In the genomic region with DNA sequence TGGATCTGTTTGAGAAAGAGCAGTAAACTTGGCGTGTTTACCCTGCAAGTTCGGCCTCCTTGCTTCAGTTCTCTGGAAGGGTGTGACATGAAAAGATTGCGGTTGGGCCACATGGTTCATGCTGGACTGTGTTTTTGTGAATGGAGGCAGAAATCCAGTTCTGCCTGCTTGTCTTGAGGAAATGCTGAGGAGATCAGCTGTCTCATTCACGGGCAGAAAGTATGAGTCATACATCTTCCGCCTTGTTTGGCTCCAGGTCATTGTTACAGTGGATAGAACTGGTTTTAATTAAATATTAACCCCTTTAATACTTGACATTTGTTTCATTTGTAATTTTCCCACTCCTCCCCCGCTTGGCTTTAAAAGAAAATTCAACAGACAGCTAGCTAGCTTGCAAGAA, we compare ENCODE assay signal across 9 mouse cellular contexts. TPM values are rescaled to one million over a fixed set of nuclear protein-coding genes. Genes with fewer than 3 reads are reported as not detected.
DNase-seq lines count a peak whose midpoint lies in the region; ATAC-seq lines count a peak whose summit lies in the region.
"Had no signal": no experiment of that assay in that cellular context is flagged by ENCODE, and none has a peak within 500 bp of the region (broad histone marks: within the 10 kb centered on the region; RNA-seq: fewer than 3 reads in every experiment).

No protein-coding gene starts in this region.

- peak overlapping the region; percentile 36; the same call in 1 of the 2 replicates for H3K4me2 ChIP-seq in heart, embryonic 12.5 days
- H3K4me2 ChIP-seq in kidney, embryonic 15.5 days, result peak overlapping the region; percentile 39
- H3K4me2 ChIP-seq: liver, embryonic 15.5 days had no signal

- no peak overlapping the region for H3K4me3 ChIP-seq in heart, embryonic 12.5 days
- no peak overlapping the region for H3K4me3 ChIP-seq in kidney, embryonic 15.5 days (replicated peaks)
- H3K4me3 ChIP-seq: liver, embryonic 15.5 days had no signal

- no peak overlapping the region for H3K27ac ChIP-seq in heart, embryonic 12.5 days (ENCODE audit: poor library complexity, severe bottlenecking)
- H3K27ac ChIP-seq in kidney, embryonic 15.5 days, result peak overlapping the region; percentile 62
- H3K27ac ChIP-seq: liver, embryonic 15.5 days had no signal

- WGBS in heart, embryonic 12.5 days, result 51% methylated on average over 6 of the region's 6 CpGs
- WGBS in kidney, embryonic 15.5 days, result 23% methylated on average over 6 of the region's 6 CpGs

- ATAC-seq in heart, embryonic 12.5 days (ENCODE audit: insufficient number of reproducible peaks, low FRiP score), result peak; percentile 82
- peak; percentile 91 for ATAC-seq in kidney, embryonic 15.5 days (replicated peaks; ENCODE audit: low FRiP score)
- 0 out of 2 replicates have a peak, but pooled peaks have one; percentile 29 for ATAC-seq in megakaryocyte progenitor cell, adult 5-6 weeks (replicated peaks; ENCODE audit: poor library complexity)

- peaks cover 6% of the 10 kb centered on the region for H3K4me1 ChIP-seq in heart, embryonic 12.5 days (replicated peaks)
- H3K4me1 ChIP-seq in kidney, embryonic 15.5 days, result peaks cover 24% of the 10 kb centered on the region
- H3K4me1 ChIP-seq: liver, embryonic 15.5 days had no signal

- H3K9ac ChIP-seq in heart, embryonic 12.5 days, result no peak overlapping the region
- H3K9ac ChIP-seq in kidney, embryonic 15.5 days, result no peak overlapping the region
- H3K9ac ChIP-seq: liver, embryonic 15.5 days had no signal

- peak; percentile 17 to 26 for DNase-seq in layer of hippocampus, postnatal 10 days (ENCODE audit: low spot score in 2 of 2)
- no peak for DNase-seq in layer of hippocampus, adult 11-12 months (ENCODE audit: low spot score)
- DNase-seq in MN1 (ENCODE audit: low spot score), result peak; percentile 79
- peak; percentile 42 for DNase-seq in embryo, embryonic 10.5 days (ENCODE audit: low spot score)
- no peak for DNase-seq in yolk sac, embryonic 10.5 days (ENCODE audit: low spot score)

- no peaks in the 10 kb centered on the region for H3K27me3 ChIP-seq in heart, embryonic 12.5 days (replicated peaks)
- H3K27me3 ChIP-seq in kidney, embryonic 15.5 days, result no peaks in the 10 kb centered on the region
- H3K27me3 ChIP-seq: liver, embryonic 15.5 days had no signal

- no peaks in the 10 kb centered on the region for H3K9me3 ChIP-seq in heart, embryonic 12.5 days (replicated peaks)
- H3K9me3 ChIP-seq in kidney, embryonic 15.5 days (replicated peaks), result no peaks in the 10 kb centered on the region
- H3K9me3 ChIP-seq: liver, embryonic 15.5 days had no signal

- H3K36me3 ChIP-seq in heart, embryonic 12.5 days, result no peaks in the 10 kb centered on the region
- no peaks in the 10 kb centered on the region for H3K36me3 ChIP-seq in kidney, embryonic 15.5 days
- H3K36me3 ChIP-seq: liver, embryonic 15.5 days had no signal

RNA-seq across cellular contexts. Expression of a gene that starts 9.4 kb away (rescaled TPM):
- 10 to 100 TPM; 72.6 to 74.9 TPM for total RNA-seq in layer of hippocampus, postnatal 10 days (2021)
- 29.2 and 32.4 TPM in 2 replicates for polyA plus RNA-seq in heart, embryonic 12.5 days (2016; fragmentation: Nextera tagmentation; extraction: Ambion mirVana)
- polyA plus RNA-seq in kidney, embryonic 15.5 days (2015; fragmentation: Nextera tagmentation; extraction: Ambion mirVana), result 12.7 and 17.3 TPM in 2 replicates
- 0.32 TPM in 1 of 2 replicates, not detected in the other for total RNA-seq in megakaryocyte progenitor cell, adult 5-6 weeks (2015)
- not detected in 2 replicates for total RNA-seq in megakaryocyte progenitor cell, adult 5-6 weeks (2017)

Comparison
In these comparisons a context has a peak if more than half of its experiments do, and no peak if none do; other contexts are left out.
1. DNase-seq: peak in layer of hippocampus, postnatal 10 days (2 of 2), MN1 (single experiment) and embryo, embryonic 10.5 days (single experiment); none in layer of hippocampus, adult 11-12 months (single experiment) and yolk sac, embryonic 10.5 days (single experiment).
2. ATAC-seq: peak in every context shown above with its lines; median percentile 91 in kidney, embryonic 15.5 days; 82 in heart, embryonic 12.5 days; 29 in megakaryocyte progenitor cell, adult 5-6 weeks.
3. RNA of a gene that starts 9.4 kb away (total RNA-seq): 72.6 to 74.9 TPM in layer of hippocampus, postnatal 10 days; 0.32 TPM in megakaryocyte progenitor cell, adult 5-6 weeks; every median in the first group is over 10 times any median in the second.